Mouse (Mus musculus) liver, embryonic 15.5 days (tissue): ENCODE data around the gene 6030408B16Rik. TPM values are rescaled to one million over a fixed set of nuclear protein-coding genes. Genes with fewer than 3 reads are reported as not detected.

Source experiments
- ATAC-seq: fragments of 200-750 bp; cut with Nextera tagmentation; 2 replicates; pipeline ENCODE4 v1.8.0; 2017; ENCODE audit warnings: moderate number of reproducible peaks, mild to moderate bottlenecking, moderate library complexity; ENCODE audit not compliant: insufficient read depth
- H3K27ac ChIP-seq: fragments of 300-500 bp; sonication (generic); replicated peaks from 2 replicates; pipeline ENCODE4 v1.5.1; 2015; ENCODE audit warnings: mild to moderate bottlenecking, inconsistent platforms
- H3K27me3 ChIP-seq: fragments of 300-500 bp; sonication (generic); 2 replicates; pipeline ENCODE4 v1.6.1; 2015; ENCODE audit warnings: mild to moderate bottlenecking, inconsistent platforms
- H3K36me3 ChIP-seq: fragments of 300-500 bp; sonication (generic); replicated peaks from 2 replicates; pipeline ENCODE4 v1.6.1; 2015; ENCODE audit warnings: moderate library complexity, mild to moderate bottlenecking, inconsistent platforms
- H3K4me1 ChIP-seq: fragments of 300-500 bp; sonication (generic); replicated peaks from 2 replicates; pipeline ENCODE4 v1.6.1; 2015; ENCODE audit warnings: inconsistent platforms
- H3K4me2 ChIP-seq: fragments of 300-500 bp; sonication (generic); 2 replicates; pipeline ENCODE4 v1.6.1; 2015; ENCODE audit warnings: moderate library complexity, mild to moderate bottlenecking, inconsistent platforms
- H3K4me3 ChIP-seq: fragments of 300-500 bp; sonication (generic); replicated peaks from 2 replicates; pipeline ENCODE4 v1.5.1; 2015; ENCODE audit warnings: mild to moderate bottlenecking, inconsistent platforms
- H3K9ac ChIP-seq: fragments of 300-500 bp; sonication (generic); 2 replicates; pipeline ENCODE4 v1.6.1; 2015; ENCODE audit warnings: moderate library complexity, mild to moderate bottlenecking, inconsistent platforms
- H3K9me3 ChIP-seq: fragments of 300-500 bp; sonication (generic); replicated peaks from 2 replicates; pipeline ENCODE4 v1.6.1; 2016; ENCODE audit warnings: inconsistent platforms
- WGBS: fragments of 180-500 bp; shearing (Covaris S2); methylation state at CpG from one replicate; pipeline ENCODE4 v1.1.7; 2015; ENCODE audit warnings: mixed read lengths; ENCODE audit not compliant: insufficient replicate concordance; 5-methylcytosine and 5-hydroxymethylcytosine counted together
- polyA plus RNA-seq: library from polyadenylated mRNA; unstranded; fragments of >200 nt; fragmentation: Nextera tagmentation; extraction: Ambion mirVana; gene quantifications from 2 replicates; pipeline ENCODE4 v1.2.1, GENCODE M21; 2015

Gene 6030408B16Rik
- polyA plus RNA-seq, result 0.30 and 0.81 TPM in 2 replicates

- Histone ChIP-seq H3K4me2 (no peak within 1 kb of the TSS), H3K4me1 (no peaks in the 10 kb centered on the region), H3K9ac (no peak within 1 kb of the TSS), H3K36me3 (peaks cover 38% of the 10 kb centered on the region), H3K9me3 (no peaks in the 10 kb centered on the region), H3K27me3 (no peaks in the 10 kb centered on the region), H3K4me3 (no peak within 1 kb of the TSS), H3K27ac (no peak within 1 kb of the TSS)
- 0 out of 2 replicates have a peak, but pooled peaks have one; percentile 10 for ATAC-seq
- 62% methylated on average over 18 of the region's 18 CpGs for WGBS
Measured at GRCm38 (mm10) chr15:101293025-101293621, at the start of gene 6030408B16Rik. 6030408B16Rik (plus strand) TSS chr15:101293212.

GRCm38 (mm10) chr15:101244012-101244411 is 49.0 kb upstream of the 6030408B16Rik start:
- no peak overlapping the region for H3K4me3 ChIP-seq
- peaks cover 42% of the 10 kb centered on the region for H3K4me1 ChIP-seq
- H3K9ac ChIP-seq, result no peak overlapping the region
- H3K9me3 ChIP-seq, result no peaks in the 10 kb centered on the region
- H3K4me2 ChIP-seq, result no peak overlapping the region
- no peaks in the 10 kb centered on the region for H3K36me3 ChIP-seq
- peaks cover 8% of the 10 kb centered on the region for H3K27me3 ChIP-seq
- 17% methylated on average over 3 of the region's 3 CpGs for WGBS
- peak overlapping the region; percentile 55; the same call in 1 of the 2 replicates for H3K27ac ChIP-seq
- no peak for ATAC-seq

DNA sequence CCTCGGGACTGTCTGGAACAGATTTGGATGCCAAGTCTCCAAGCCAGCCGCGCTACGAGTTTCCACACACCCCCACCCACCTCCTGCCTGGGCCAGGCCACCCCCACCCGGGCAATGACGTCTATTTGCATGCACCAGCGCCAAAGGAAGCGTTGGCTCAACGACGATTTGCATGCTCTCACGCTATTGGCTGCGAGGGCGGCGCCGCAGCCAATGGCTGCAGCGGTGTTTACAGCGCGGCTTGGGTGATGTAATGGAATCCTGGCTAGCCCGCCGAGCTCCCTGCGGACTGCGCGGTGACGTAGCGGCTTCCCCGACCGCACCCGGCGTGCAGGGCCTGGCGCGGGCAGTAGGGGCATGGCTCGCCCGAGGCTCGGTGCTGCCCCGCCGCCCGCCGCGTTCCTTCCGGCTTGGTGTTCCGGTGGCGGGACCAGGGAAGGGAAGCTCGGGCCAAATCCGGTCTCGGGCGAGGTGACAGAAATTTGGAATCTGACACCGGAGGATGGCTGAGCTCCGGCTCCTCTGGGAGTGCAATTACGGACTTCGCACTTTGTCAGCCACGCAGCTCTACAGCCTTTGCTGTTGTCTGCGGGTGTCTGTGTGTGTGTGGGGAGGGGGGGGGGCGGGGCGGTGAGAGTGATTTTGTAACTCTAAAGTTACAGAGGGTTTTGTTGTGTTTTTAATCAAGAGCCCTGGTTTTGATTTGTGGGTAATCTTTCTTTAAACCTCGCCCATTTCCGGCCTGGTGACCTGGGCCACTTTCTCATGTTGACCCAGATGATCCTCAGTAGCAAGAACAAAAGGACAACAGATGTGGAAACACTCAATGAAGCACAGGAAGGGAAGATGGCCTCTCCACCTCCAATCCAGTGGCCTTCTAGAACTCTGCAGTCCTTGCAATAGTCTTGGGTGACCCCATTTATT is 46.5 kb upstream of the 6030408B16Rik start:
- ATAC-seq, result peak; percentile 98
- Histone ChIP-seq H3K36me3 (no peaks in the 10 kb centered on the region), H3K9ac (peak overlapping the region; percentile 37; the same call in 1 of the 2 replicates), H3K27ac (peak overlapping the region; percentile 82), H3K9me3 (no peaks in the 10 kb centered on the region), H3K4me1 (peaks cover 33% of the 10 kb centered on the region), H3K4me2 (peak overlapping the region; percentile 70), H3K27me3 (peaks cover 5% of the 10 kb centered on the region; the same call in 1 of the 2 replicates), H3K4me3 (peak overlapping the region; percentile 43)
- WGBS, result 2% methylated on average over 56 of the region's 56 CpGs

GRCm38 (mm10) chr15:101247155-101247498 is 45.9 kb upstream of the 6030408B16Rik start:
- no peak overlapping the region for H3K4me2 ChIP-seq
- H3K27me3 ChIP-seq, result peaks cover 10% of the 10 kb centered on the region; the same call in 1 of the 2 replicates
- 58% methylated on average over 1 of the region's 1 CpGs for WGBS
- no peaks in the 10 kb centered on the region for H3K9me3 ChIP-seq
- H3K9ac ChIP-seq, result no peak overlapping the region
- no peak for ATAC-seq
- peaks cover 33% of the 10 kb centered on the region for H3K4me1 ChIP-seq
- H3K36me3 ChIP-seq, result no peaks in the 10 kb centered on the region
- no peak overlapping the region for H3K4me3 ChIP-seq
- peak overlapping the region; percentile 82 for H3K27ac ChIP-seq

DNA sequence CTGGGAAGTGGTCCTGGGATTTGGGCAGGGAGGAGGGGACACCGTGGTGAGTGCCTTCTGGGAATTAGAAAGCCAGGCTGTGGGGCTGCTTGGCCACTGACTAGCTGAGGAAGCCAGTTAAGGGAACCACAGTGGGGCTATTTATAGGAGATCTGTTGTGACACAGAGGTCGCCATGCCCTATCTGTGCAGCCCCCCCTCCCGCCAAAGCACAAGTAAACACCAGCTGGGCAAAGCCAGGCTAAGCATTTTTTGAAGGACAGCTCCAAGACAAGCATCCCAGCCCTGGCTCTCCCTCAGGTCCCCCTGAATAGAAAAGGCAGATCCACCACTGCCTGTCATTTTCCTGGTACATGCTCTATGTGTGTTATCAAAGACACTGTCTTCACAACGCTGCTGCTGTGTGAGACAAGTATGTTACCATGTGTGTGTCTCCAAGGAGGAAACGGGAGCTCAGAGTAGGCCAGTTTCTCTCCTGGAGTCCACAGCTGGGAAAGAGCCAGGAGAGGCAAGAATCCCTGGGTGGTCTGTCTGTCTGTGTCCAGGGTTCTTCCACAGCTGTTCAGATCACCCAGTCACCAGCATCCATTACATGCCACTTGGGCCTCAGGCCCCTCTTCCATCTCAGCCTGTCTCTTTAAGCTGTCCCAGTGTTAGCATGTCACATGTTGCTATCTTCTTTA is 44.8 kb upstream of the 6030408B16Rik start:
- peaks cover 20% of the 10 kb centered on the region for H3K27me3 ChIP-seq
- H3K4me3 ChIP-seq, result no peak overlapping the region
- no peak overlapping the region; the same call in 1 of the 2 replicates for H3K27ac ChIP-seq
- ATAC-seq, result no peak
- no peak overlapping the region for H3K4me2 ChIP-seq
- no peak overlapping the region for H3K9ac ChIP-seq
- H3K9me3 ChIP-seq, result no peaks in the 10 kb centered on the region
- WGBS, result 30% methylated on average over 5 of the region's 5 CpGs
- no peaks in the 10 kb centered on the region for H3K36me3 ChIP-seq
- H3K4me1 ChIP-seq, result peaks cover 33% of the 10 kb centered on the region

DNA sequence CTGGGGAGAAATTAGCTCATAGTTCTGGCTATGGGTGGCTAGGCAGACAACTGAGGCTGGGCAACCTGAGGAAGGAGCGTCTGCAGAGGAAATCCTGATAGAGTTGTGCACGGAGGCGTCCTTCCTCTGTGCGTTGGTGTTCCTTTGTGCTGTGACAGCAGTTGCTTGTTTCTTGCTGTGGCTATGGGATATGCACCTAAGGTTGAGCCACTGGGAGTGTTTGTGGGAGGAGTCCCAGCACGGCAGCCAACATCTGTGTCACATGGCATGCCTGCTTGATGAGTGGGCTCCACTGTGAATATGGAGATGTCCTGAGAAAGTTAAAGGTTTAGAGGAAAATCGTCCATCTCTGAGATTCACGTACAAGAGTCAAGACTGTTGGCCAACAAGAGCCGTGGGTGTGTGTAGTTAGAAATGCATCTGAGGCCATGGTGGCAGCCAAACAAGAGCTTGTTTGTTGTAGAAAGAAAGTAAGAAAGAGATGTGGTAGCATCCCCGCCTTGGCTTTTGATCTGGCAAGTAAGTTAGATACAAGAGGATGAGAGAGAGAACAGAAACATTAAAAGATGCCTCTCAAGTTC is 42.7 kb upstream of the 6030408B16Rik start:
- Histone ChIP-seq H3K4me2 (no peak overlapping the region), H3K27ac (no peak overlapping the region), H3K4me1 (peaks cover 38% of the 10 kb centered on the region), H3K4me3 (no peak overlapping the region), H3K9me3 (no peaks in the 10 kb centered on the region), H3K9ac (no peak overlapping the region), H3K27me3 (peaks cover 40% of the 10 kb centered on the region), H3K36me3 (no peaks in the 10 kb centered on the region)
- 39% methylated on average over 9 of the region's 9 CpGs for WGBS
- ATAC-seq, result no peak

DNA sequence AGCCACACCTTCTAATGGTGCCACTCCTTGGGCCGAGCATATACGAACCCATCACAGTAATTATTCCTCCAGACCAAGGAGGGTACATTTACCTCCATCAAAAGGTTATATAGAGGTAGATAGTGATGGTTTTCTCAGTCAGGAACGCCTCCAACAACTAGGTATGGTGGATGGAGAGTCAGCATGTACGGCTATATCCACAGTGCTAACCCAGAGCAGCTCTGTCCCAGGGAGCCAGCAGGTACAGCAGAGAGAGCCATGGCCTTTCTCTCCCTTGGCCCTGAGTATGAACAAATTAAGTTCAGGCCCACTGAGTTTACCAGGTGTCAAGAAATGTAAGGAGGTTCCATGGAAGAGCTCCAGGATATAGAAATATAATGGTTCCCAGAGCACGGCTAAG is 41.1 kb upstream of the 6030408B16Rik start:
- H3K4me3 ChIP-seq, result no peak overlapping the region
- no peak overlapping the region for H3K4me2 ChIP-seq
- H3K27ac ChIP-seq, result no peak overlapping the region
- H3K9ac ChIP-seq, result no peak overlapping the region
- ATAC-seq, result no peak
- no peaks in the 10 kb centered on the region for H3K36me3 ChIP-seq
- H3K4me1 ChIP-seq, result peaks cover 22% of the 10 kb centered on the region
- 63% methylated on average over 5 of the region's 5 CpGs for WGBS
- no peaks in the 10 kb centered on the region for H3K9me3 ChIP-seq
- peaks cover 43% of the 10 kb centered on the region for H3K27me3 ChIP-seq

GRCm38 (mm10) chr15:101252614-101253013 is 40.4 kb upstream of the 6030408B16Rik start:
- 48% methylated on average over 6 of the region's 6 CpGs for WGBS
- Histone ChIP-seq H3K36me3 (no peaks in the 10 kb centered on the region), H3K4me2 (no peak overlapping the region), H3K27me3 (peaks cover 43% of the 10 kb centered on the region), H3K9me3 (no peaks in the 10 kb centered on the region), H3K9ac (no peak overlapping the region), H3K27ac (no peak overlapping the region), H3K4me1 (peaks cover 17% of the 10 kb centered on the region), H3K4me3 (no peak overlapping the region)
- no peak for ATAC-seq

- Histone ChIP-seq H3K9ac (no peak overlapping the region), H3K4me3 (peak overlapping the region; percentile 51), H3K4me2 (peak overlapping the region; percentile 72), H3K9me3 (no peaks in the 10 kb centered on the region), H3K4me1 (peaks cover 10% of the 10 kb centered on the region), H3K27me3 (peaks cover 43% of the 10 kb centered on the region), H3K27ac (no peak overlapping the region), H3K36me3 (no peaks in the 10 kb centered on the region)
- ATAC-seq, result no peak
- 23% methylated on average over 3 of the region's 3 CpGs for WGBS
Measured at GRCm38 (mm10) chr15:101253563-101253885, 39.5 kb upstream of the 6030408B16Rik start.

GRCm38 (mm10) chr15:101253886-101254795 is 38.9 kb upstream of the 6030408B16Rik start, which contains the start of gene Nr4a1:
Nr4a1 (plus strand) TSS chr15:101254269.
- peak within 1 kb of the TSS; percentile 72 for H3K4me2 ChIP-seq
- peak; percentile 27; the same call in 1 of the 2 replicates for ATAC-seq
- peak within 1 kb of the TSS; percentile 51 for H3K4me3 ChIP-seq
- no peaks in the 10 kb centered on the region for H3K36me3 ChIP-seq
- H3K9ac ChIP-seq, result peak within 1 kb of the TSS; percentile 35; the same call in 1 of the 2 replicates
- no peak within 1 kb of the TSS for H3K27ac ChIP-seq
- H3K27me3 ChIP-seq, result peaks cover 43% of the 10 kb centered on the region
- 2% methylated on average over 76 of the region's 82 CpGs for WGBS
- peaks cover 10% of the 10 kb centered on the region for H3K4me1 ChIP-seq
- H3K9me3 ChIP-seq, result no peaks in the 10 kb centered on the region
